Mouse (Mus musculus): ENCODE data around the gene Prph2. TPM values are rescaled to one million over a fixed set of nuclear protein-coding genes. Genes with fewer than 3 reads are reported as not detected.

The Prph2 gene
- polyA plus RNA-seq, 1 experiment from 2014 or later = not detected

DNA sequence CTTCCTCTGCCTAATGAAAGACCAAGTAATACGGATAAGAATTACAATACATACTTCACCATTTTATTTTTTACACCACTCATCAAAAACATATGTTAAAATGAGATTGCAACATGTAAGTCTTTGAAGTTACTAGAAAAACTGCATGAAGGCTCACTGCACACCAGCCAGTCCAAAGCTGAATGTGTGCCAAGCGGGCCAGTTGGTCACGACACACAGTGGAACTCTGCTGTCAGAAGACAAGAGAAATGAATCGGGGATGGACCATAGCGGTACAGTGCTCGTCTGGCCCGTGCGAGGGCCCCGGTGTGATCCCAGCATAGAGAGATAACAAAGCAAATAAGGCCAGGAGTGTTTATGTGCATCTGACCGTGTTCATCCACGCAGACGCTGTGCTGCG, 52.9 kb downstream of the Prph2 start:
- DNase-seq (ENCODE audit: low spot score) (no peak), ATAC-seq (ENCODE audit: insufficient read depth, low FRiP score, low TSS enrichment) (no peak)
- peaks cover 47% of the 10 kb centered on the region for H3K36me3 ChIP-seq (ENCODE audit: control insufficient read depth, insufficient read depth, low read length)
- no peaks in the 10 kb centered on the region for H3K9me3 ChIP-seq (ENCODE audit: control insufficient read depth, low read length)
- WGBS = 91% methylated on average over 13 of the region's 13 CpGs
- no peak overlapping the region for H3K9ac ChIP-seq (ENCODE audit: low read length)
- H3K27me3 ChIP-seq (ENCODE audit: control insufficient read depth, insufficient read depth, low read length) = no peaks in the 10 kb centered on the region
- no peak overlapping the region for H3K4me3 ChIP-seq (ENCODE audit: low read depth, low read length)
- H3K27ac ChIP-seq (ENCODE audit: low read depth, low read length) = no peak overlapping the region
- no peaks in the 10 kb centered on the region for H3K4me1 ChIP-seq (ENCODE audit: control insufficient read depth, insufficient read depth, low read length)
- H3K4me2 ChIP-seq (ENCODE audit: low read depth) = no peak overlapping the region

DNA sequence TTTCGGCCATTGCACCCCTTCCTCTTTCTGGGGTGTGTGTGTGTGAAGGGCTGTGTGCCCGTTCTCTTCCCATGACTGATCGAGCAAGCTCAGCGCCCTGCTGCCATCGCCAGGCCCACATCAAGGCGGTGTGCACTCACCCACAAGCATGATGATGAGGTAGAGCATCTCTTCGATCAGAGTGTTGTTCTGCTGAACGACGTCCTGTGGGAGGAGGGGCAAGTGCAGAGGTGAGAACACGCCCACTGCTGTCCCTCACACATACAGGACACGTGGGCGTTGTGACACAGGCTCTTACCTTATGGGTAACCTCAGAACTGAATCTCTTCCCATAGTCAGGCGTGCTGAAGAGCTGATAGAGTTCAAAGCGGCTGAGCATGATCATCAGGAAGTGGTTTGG, 56.6 kb downstream of the Prph2 start:
- H3K9ac ChIP-seq (ENCODE audit: low read length) = no peak overlapping the region
- peaks cover 40% of the 10 kb centered on the region for H3K36me3 ChIP-seq (ENCODE audit: control insufficient read depth, insufficient read depth, low read length)
- DNase-seq (ENCODE audit: low spot score) (no peak), ATAC-seq (ENCODE audit: insufficient read depth, low FRiP score, low TSS enrichment) (no peak)
- H3K27me3 ChIP-seq (ENCODE audit: control insufficient read depth, insufficient read depth, low read length) = no peaks in the 10 kb centered on the region
- no peak overlapping the region for H3K4me3 ChIP-seq (ENCODE audit: low read depth, low read length)
- no peaks in the 10 kb centered on the region for H3K4me1 ChIP-seq (ENCODE audit: control insufficient read depth, insufficient read depth, low read length)
- 87% methylated on average over 14 of the region's 14 CpGs for WGBS
- no peaks in the 10 kb centered on the region for H3K9me3 ChIP-seq (ENCODE audit: control insufficient read depth, low read length)
- H3K27ac ChIP-seq (ENCODE audit: low read depth, low read length) = no peak overlapping the region
- no peak overlapping the region for H3K4me2 ChIP-seq (ENCODE audit: low read depth)

DNA sequence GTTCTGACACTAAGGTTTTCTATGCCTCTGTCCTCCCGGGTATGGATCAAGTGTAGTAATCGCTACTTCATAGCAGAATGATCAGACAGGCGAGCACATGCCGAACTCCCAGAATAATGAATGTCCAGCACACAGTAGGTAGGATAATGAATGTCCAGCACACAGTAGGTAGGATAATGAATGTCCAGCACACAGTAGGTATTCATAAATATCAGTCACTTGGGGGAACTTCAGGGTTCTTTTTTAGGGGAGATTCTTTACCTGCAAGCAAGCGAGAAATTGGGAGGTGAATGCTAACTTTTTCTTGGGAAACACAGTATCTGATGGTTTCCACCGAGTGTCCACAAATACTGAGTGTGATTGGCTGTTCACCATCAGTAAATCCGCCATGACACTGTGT, 62.3 kb downstream of the Prph2 start:
- no peaks in the 10 kb centered on the region for H3K4me1 ChIP-seq (ENCODE audit: control insufficient read depth, insufficient read depth, low read length)
- no peak overlapping the region for H3K4me3 ChIP-seq (ENCODE audit: low read depth, low read length)
- no peaks in the 10 kb centered on the region for H3K27me3 ChIP-seq (ENCODE audit: control insufficient read depth, insufficient read depth, low read length)
- DNase-seq (ENCODE audit: low spot score) = no peak
- H3K9me3 ChIP-seq (ENCODE audit: control insufficient read depth, low read length) = no peaks in the 10 kb centered on the region
- no peak overlapping the region for H3K9ac ChIP-seq (ENCODE audit: low read length)
- H3K27ac ChIP-seq (ENCODE audit: low read depth, low read length) = no peak overlapping the region
- WGBS = 95% methylated on average over 7 of the region's 7 CpGs
- ATAC-seq (ENCODE audit: insufficient read depth, low FRiP score, low TSS enrichment) = no peak
- no peak overlapping the region for H3K4me2 ChIP-seq (ENCODE audit: low read depth)
- H3K36me3 ChIP-seq (ENCODE audit: control insufficient read depth, insufficient read depth, low read length) = peaks cover 28% of the 10 kb centered on the region

Other genes starting within 250 kb of the Prph2 start
- 49.8 and 53.5 TPM in 2 replicates for gene Rrp36, start 236.1 kb upstream of the Prph2 start, polyA plus RNA-seq (2014; fragmentation: Nextera tagmentation; extraction: Ambion mirVana)
- gene Mea1, start 231.7 kb upstream of the Prph2 start, polyA plus RNA-seq (2014; fragmentation: Nextera tagmentation; extraction: Ambion mirVana) = 179 and 180 TPM in 2 replicates
- gene Klhdc3, start 229.5 kb upstream of the Prph2 start, polyA plus RNA-seq (2014; fragmentation: Nextera tagmentation; extraction: Ambion mirVana) = 130 TPM in 2 replicates
- gene Ppp2r5d, start 205.3 kb upstream of the Prph2 start, polyA plus RNA-seq (2014; fragmentation: Nextera tagmentation; extraction: Ambion mirVana) = 119 and 124 TPM in 2 replicates
- 18.5 and 21.5 TPM in 2 replicates for gene Pex6, start 199.0 kb upstream of the Prph2 start, polyA plus RNA-seq (2014; fragmentation: Nextera tagmentation; extraction: Ambion mirVana)
- gene Gnmt, start 181.3 kb upstream of the Prph2 start, polyA plus RNA-seq (2014; fragmentation: Nextera tagmentation; extraction: Ambion mirVana) = 0.37 TPM in 1 of 2 replicates, not detected in the other
- 53.1 and 54.9 TPM in 2 replicates for gene Cnpy3, start 158.2 kb upstream of the Prph2 start, polyA plus RNA-seq (2014; fragmentation: Nextera tagmentation; extraction: Ambion mirVana)
- 0.38 and 0.95 TPM in 2 replicates for gene Ptcra, start 146.7 kb upstream of the Prph2 start, polyA plus RNA-seq (2014; fragmentation: Nextera tagmentation; extraction: Ambion mirVana)
- gene 2310039H08Rik, start 137.8 kb upstream of the Prph2 start, polyA plus RNA-seq (2014; fragmentation: Nextera tagmentation; extraction: Ambion mirVana) = 45.7 and 47.8 TPM in 2 replicates
- 147 and 150 TPM in 2 replicates for gene Rpl7l1, start 127.8 kb upstream of the Prph2 start, polyA plus RNA-seq (2014; fragmentation: Nextera tagmentation; extraction: Ambion mirVana)
- 6.7 and 8.4 TPM in 2 replicates for gene Bicral, start 52.0 kb upstream of the Prph2 start, polyA plus RNA-seq (2014; fragmentation: Nextera tagmentation; extraction: Ambion mirVana)
- 74.8 and 79.0 TPM in 2 replicates for gene Tbcc, start 19.8 kb upstream of the Prph2 start, polyA plus RNA-seq (2014; fragmentation: Nextera tagmentation; extraction: Ambion mirVana)
- 20.8 and 21.3 TPM in 2 replicates for gene Ubr2, start 100.1 kb downstream of the Prph2 start, polyA plus RNA-seq (2014; fragmentation: Nextera tagmentation; extraction: Ambion mirVana)